Mouse (Mus musculus) urinary bladder, adult 2 months (tissue): ENCODE data around the gene Hoxc9. TPM values are rescaled to one million over a fixed set of nuclear protein-coding genes. Genes with fewer than 3 reads are reported as not detected.

Experiments used
- DNase-seq: peaks from one replicate; pipeline ENCODE4 v3.0.0; 2022; ENCODE audit warnings: low spot score
- polyA plus RNA-seq: library from polyadenylated mRNA; depleted of rRNA; stranded (reverse); fragments of >200 nt; gene quantifications from 2 replicates; pipeline ENCODE4 v1.2.3, GENCODE M21; 2012

Gene Hoxc9
- polyA plus RNA-seq, 1 experiment, result 0.36 TPM

- no peak for DNase-seq
These were observed 20.2 kb upstream of the Hoxc9 start for GRCm38 (mm10) chr15:102955833-102956640.

GRCm38 (mm10) chr15:102956906-102957305, 19.3 kb upstream of the Hoxc9 start:
- no peak for DNase-seq

GRCm38 (mm10) chr15:102959663-102960191, 16.5 kb upstream of the Hoxc9 start:
- no peak for DNase-seq

- no peak for DNase-seq
These were observed 14.5 kb upstream of the Hoxc9 start for GRCm38 (mm10) chr15:102961728-102962127.

- DNase-seq, result no peak
These were observed 13.7 kb upstream of the Hoxc9 start for GRCm38 (mm10) chr15:102962492-102962891.

- DNase-seq, result no peak
These were observed 13.0 kb upstream of the Hoxc9 start for GRCm38 (mm10) chr15:102963259-102963658.

GRCm38 (mm10) chr15:102963671-102964640, 12.3 kb upstream of the Hoxc9 start:
- no peak for DNase-seq

GRCm38 (mm10) chr15:102965003-102965891, 11.0 kb upstream of the Hoxc9 start:
- no peak for DNase-seq

GRCm38 (mm10) chr15:102965892-102966775, 10.1 kb upstream of the Hoxc9 start:
- DNase-seq, result peak; percentile 65

GRCm38 (mm10) chr15:102966776-102967311, 9.4 kb upstream of the Hoxc9 start, which contains the start of gene Hoxc10:
TSS of gene Hoxc10 (plus strand) at chr15:102966796.
- DNase-seq, result no peak

GRCm38 (mm10) chr15:102967312-102967510, 9.0 kb upstream of the Hoxc9 start, which contains the start of gene Hoxc5:
TSS of gene Hoxc5 (plus strand) at chr15:102967443.
- no peak for DNase-seq

GRCm38 (mm10) chr15:102967511-102968397, 8.5 kb upstream of the Hoxc9 start:
- DNase-seq, result no peak

GRCm38 (mm10) chr15:102969296-102969695, 6.9 kb upstream of the Hoxc9 start:
- DNase-seq, result no peak

GRCm38 (mm10) chr15:102970740-102971139, 5.5 kb upstream of the Hoxc9 start:
- DNase-seq, result no peak

GRCm38 (mm10) chr15:102972254-102972653, 4.0 kb upstream of the Hoxc9 start:
- no peak for DNase-seq

GRCm38 (mm10) chr15:102972753-102973152, 3.5 kb upstream of the Hoxc9 start:
- no peak for DNase-seq

- DNase-seq, result no peak
These were observed 1.2 kb upstream of the Hoxc9 start for GRCm38 (mm10) chr15:102975034-102975433.

GRCm38 (mm10) chr15:102975688-102976111, 539 bp upstream of the Hoxc9 start:
- peak; percentile 20 for DNase-seq
